Mouse (Mus musculus) thymus, adult 2 months (tissue): ENCODE data around the gene Oprl1.

ENCODE experiments used
- CTCF ChIP-seq: fragments of 200-500 bp; IDR thresholded peaks from 2 replicates; pipeline ENCODE4 v1.5.1; 2012; ENCODE audit warnings: mild to moderate bottlenecking, control low read depth, low read length, moderate library complexity, borderline replicate concordance; ENCODE audit not compliant: control insufficient read depth, poor library complexity, insufficient read depth; ENCODE audit errors: extremely low read depth
- POLR2A ChIP-seq: fragments of 200-500 bp; IDR thresholded peaks from 2 replicates; pipeline ENCODE4 v1.6.1; 2012; ENCODE audit warnings: mild to moderate bottlenecking, low read length, control low read depth, moderate library complexity; ENCODE audit not compliant: control insufficient read depth, poor library complexity, insufficient read depth; ENCODE audit errors: extremely low read depth

- TF ChIP-seq CTCF (no peak), POLR2A (no peak)
These were observed 44.4 kb upstream of the Oprl1 start for GRCm38 (mm10) chr2:181670285-181670912.
